Mouse (Mus musculus): ENCODE data around the gene Polrmt. TPM values are rescaled to one million over a fixed set of nuclear protein-coding genes. Genes with fewer than 3 reads are reported as not detected.

Polrmt gene
- polyA plus RNA-seq, 1 experiment from 2014 or later, result 45.3 TPM

DNA sequence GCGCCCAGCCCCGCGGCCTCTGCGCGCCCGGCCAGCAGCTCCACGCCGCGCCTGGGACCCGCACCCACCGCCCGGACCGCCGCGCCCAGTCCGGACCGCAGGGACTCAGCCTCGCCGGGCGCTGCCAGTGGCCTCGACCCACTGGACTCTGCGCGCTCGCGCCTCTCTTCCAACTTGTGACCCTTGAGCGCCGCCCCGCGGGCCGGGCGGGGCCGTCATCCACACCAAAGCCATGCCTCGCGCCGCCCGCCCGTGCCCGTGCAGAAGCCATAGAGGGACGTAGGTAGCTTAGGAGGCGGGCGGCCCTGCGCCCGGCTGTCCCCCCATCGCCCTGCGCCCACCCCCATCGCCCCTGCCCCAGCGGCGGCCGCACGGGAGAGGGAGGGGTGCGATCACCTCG is 11.0 kb downstream of the Polrmt start:
- Histone ChIP-seq H3K9ac (replicated peaks) (no peak overlapping the region), H3K9me3 (peaks cover 15% of the 10 kb centered on the region), H3K4me2 (replicated peaks) (0 out of 2 replicates have a peak overlapping the region, but pooled peaks have one; percentile 0), H3K4me3 (no peak overlapping the region), H3K27me3 (peaks cover 19% of the 10 kb centered on the region), H3K4me1 (no peaks in the 10 kb centered on the region), H3K36me3 (peaks cover 67% of the 10 kb centered on the region), H3K27ac (replicated peaks) (no peak overlapping the region)
- 33% methylated on average over 41 of the region's 52 CpGs for WGBS
- ATAC-seq (ENCODE audit: low FRiP score, low read depth), result peak; percentile 45; the same call in 1 of the 2 replicates

GRCm38 (mm10) chr10:79733847-79734246 is 12.5 kb downstream of the Polrmt start:
- WGBS, result 95% methylated on average over 15 of the region's 15 CpGs
- Histone ChIP-seq H3K4me1 (no peaks in the 10 kb centered on the region), H3K4me3 (no peak overlapping the region)

DNA sequence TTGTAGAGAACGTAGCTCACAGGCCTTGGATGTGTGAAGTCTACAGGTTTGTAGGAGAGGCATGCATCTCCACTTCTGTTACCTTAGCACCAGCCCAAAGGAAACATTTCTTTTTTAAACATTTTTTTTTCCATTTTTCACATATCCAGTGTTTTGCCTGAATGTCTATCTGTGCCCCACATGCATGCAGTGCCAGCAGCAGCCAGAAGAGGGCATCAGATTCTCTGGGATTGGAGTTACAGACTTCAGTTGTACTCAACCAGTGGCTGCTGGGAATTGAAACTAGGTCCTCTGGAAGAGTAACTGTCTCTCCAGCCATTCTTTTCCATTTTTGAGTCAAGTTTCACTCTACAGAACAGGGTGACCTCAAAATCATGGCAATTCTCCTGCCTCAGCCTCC is 13.9 kb downstream of the Polrmt start:
- no peak overlapping the region for H3K27ac ChIP-seq (replicated peaks)
- H3K9me3 ChIP-seq, result peaks cover 4% of the 10 kb centered on the region; the same call in 1 of the 2 replicates
- no peak overlapping the region for H3K9ac ChIP-seq (replicated peaks)
- no peak for ATAC-seq (ENCODE audit: low FRiP score, low read depth)
- 92% methylated on average over 1 of the region's 1 CpGs for WGBS
- peaks cover 40% of the 10 kb centered on the region for H3K36me3 ChIP-seq
- no peak overlapping the region for H3K4me2 ChIP-seq (replicated peaks)
- H3K27me3 ChIP-seq, result peaks cover 19% of the 10 kb centered on the region
- H3K4me1 ChIP-seq, result no peaks in the 10 kb centered on the region
- no peak overlapping the region for H3K4me3 ChIP-seq

More at GRCm38 (mm10) chr10:79733847-79734246, 12.5 kb downstream of the Polrmt start:
- H3K36me3 ChIP-seq, result peaks cover 52% of the 10 kb centered on the region
- no peak for ATAC-seq (ENCODE audit: low FRiP score, low read depth)
- H3K9me3 ChIP-seq, result peaks cover 6% of the 10 kb centered on the region
- no peak overlapping the region for H3K4me2 ChIP-seq (replicated peaks)
- peaks cover 19% of the 10 kb centered on the region for H3K27me3 ChIP-seq
- no peak overlapping the region for H3K9ac ChIP-seq (replicated peaks)
- H3K27ac ChIP-seq (replicated peaks), result no peak overlapping the region

- Histone ChIP-seq H3K9ac (replicated peaks) (no peak overlapping the region), H3K9me3 (peaks cover 4% of the 10 kb centered on the region; the same call in 1 of the 2 replicates), H3K27ac (replicated peaks) (no peak overlapping the region), H3K4me1 (no peaks in the 10 kb centered on the region), H3K27me3 (no peaks in the 10 kb centered on the region; the same call in 1 of the 2 replicates), H3K36me3 (peaks cover 13% of the 10 kb centered on the region), H3K4me3 (no peak overlapping the region), H3K4me2 (replicated peaks) (no peak overlapping the region)
- ATAC-seq (ENCODE audit: low FRiP score, low read depth), result no peak
- WGBS, result 84% methylated on average over 13 of the region's 13 CpGs
Measured at GRCm38 (mm10) chr10:79729357-79729965, 16.9 kb downstream of the Polrmt start.

- Histone ChIP-seq H3K36me3 (peaks cover 4% of the 10 kb centered on the region; the same call in 1 of the 2 replicates), H3K4me2 (replicated peaks) (no peak overlapping the region), H3K4me1 (no peaks in the 10 kb centered on the region), H3K27me3 (no peaks in the 10 kb centered on the region; the same call in 1 of the 2 replicates), H3K27ac (replicated peaks) (no peak overlapping the region), H3K9ac (replicated peaks) (no peak overlapping the region), H3K9me3 (peaks cover 4% of the 10 kb centered on the region; the same call in 1 of the 2 replicates), H3K4me3 (no peak overlapping the region)
- no peak for ATAC-seq (ENCODE audit: low FRiP score, low read depth)
- 73% methylated on average over 28 of the region's 28 CpGs for WGBS
Measured at GRCm38 (mm10) chr10:79728323-79729249, 17.8 kb downstream of the Polrmt start.

GRCm38 (mm10) chr10:79726090-79726489 is 20.3 kb downstream of the Polrmt start:
- H3K4me3 ChIP-seq, result no peak overlapping the region
- H3K27ac ChIP-seq (replicated peaks), result no peak overlapping the region
- H3K9me3 ChIP-seq, result no peaks in the 10 kb centered on the region
- no peaks in the 10 kb centered on the region; the same call in 1 of the 2 replicates for H3K27me3 ChIP-seq
- H3K36me3 ChIP-seq, result 0 out of 2 replicates have a peak, but pooled peaks cover 3% of the 10 kb centered on the region
- H3K4me1 ChIP-seq, result no peaks in the 10 kb centered on the region
- 35% methylated on average over 11 of the region's 11 CpGs for WGBS
- H3K9ac ChIP-seq (replicated peaks), result no peak overlapping the region
- 0 out of 2 replicates have a peak, but pooled peaks have one; percentile 38 for ATAC-seq (ENCODE audit: low FRiP score, low read depth)
- H3K4me2 ChIP-seq (replicated peaks), result no peak overlapping the region

DNA sequence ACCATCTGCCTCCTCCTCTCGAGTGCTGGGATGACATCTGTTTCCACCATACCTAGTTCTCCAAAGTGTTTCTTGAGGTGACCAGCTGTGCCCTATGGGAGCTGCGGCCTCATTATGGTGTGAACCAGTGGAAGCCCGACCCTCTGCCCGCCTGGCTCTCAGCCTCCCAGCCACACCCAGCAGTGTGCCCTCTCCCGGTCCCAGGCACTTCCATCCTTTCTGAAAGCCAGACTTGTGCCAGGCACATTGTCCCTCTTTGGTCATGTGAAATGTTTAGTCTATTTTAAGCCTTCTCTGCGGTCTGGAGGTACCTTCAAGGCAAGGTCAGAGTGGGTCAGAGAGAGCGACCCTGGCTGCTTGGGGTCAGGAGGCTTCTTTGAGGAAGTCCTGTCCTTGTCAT is 22.7 kb downstream of the Polrmt start:
- H3K4me1 ChIP-seq, result no peaks in the 10 kb centered on the region
- no peaks in the 10 kb centered on the region for H3K9me3 ChIP-seq
- no peak for ATAC-seq (ENCODE audit: low FRiP score, low read depth)
- H3K4me2 ChIP-seq (replicated peaks), result no peak overlapping the region
- H3K36me3 ChIP-seq, result 0 out of 2 replicates have a peak, but pooled peaks cover 3% of the 10 kb centered on the region
- WGBS, result 89% methylated on average over 7 of the region's 7 CpGs
- no peak overlapping the region for H3K9ac ChIP-seq (replicated peaks)
- peaks cover 19% of the 10 kb centered on the region for H3K27me3 ChIP-seq
- H3K27ac ChIP-seq (replicated peaks), result no peak overlapping the region
- H3K4me3 ChIP-seq, result no peak overlapping the region

DNA sequence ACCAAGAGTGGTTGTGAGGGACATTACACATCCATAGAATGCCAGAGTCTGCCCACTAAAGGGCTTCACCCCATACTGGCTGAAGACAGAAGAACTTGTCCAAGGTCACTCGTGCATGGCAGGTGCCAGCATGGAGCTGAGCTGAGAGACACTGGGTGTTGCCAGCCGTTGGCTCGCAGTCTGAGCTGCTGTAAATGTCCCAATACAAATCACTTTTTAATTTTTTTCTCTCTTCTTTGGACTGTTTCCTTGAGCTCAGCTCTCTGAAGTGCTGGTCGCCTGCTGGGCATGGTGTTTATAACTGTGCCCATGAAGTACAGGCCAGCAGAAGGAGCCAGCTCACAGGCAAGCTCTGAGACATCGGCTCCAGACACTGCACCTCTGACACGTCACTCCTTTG is 23.3 kb downstream of the Polrmt start:
- 61% methylated on average over 6 of the region's 6 CpGs for WGBS
- H3K27ac ChIP-seq (replicated peaks), result no peak overlapping the region
- H3K4me2 ChIP-seq (replicated peaks), result no peak overlapping the region
- no peaks in the 10 kb centered on the region for H3K4me1 ChIP-seq
- H3K4me3 ChIP-seq, result no peak overlapping the region
- no peak overlapping the region for H3K9ac ChIP-seq (replicated peaks)
- H3K36me3 ChIP-seq, result 0 out of 2 replicates have a peak, but pooled peaks cover 3% of the 10 kb centered on the region
- H3K9me3 ChIP-seq, result no peaks in the 10 kb centered on the region
- no peak for ATAC-seq (ENCODE audit: low FRiP score, low read depth)
- peaks cover 26% of the 10 kb centered on the region for H3K27me3 ChIP-seq

- Histone ChIP-seq H3K27me3 (peaks cover 45% of the 10 kb centered on the region), H3K9me3 (no peaks in the 10 kb centered on the region), H3K36me3 (no peaks in the 10 kb centered on the region), H3K4me2 (replicated peaks) (no peak overlapping the region), H3K4me3 (no peak overlapping the region), H3K27ac (replicated peaks) (no peak overlapping the region), H3K9ac (replicated peaks) (no peak overlapping the region), H3K4me1 (peaks cover 16% of the 10 kb centered on the region)
- no peak for ATAC-seq (ENCODE audit: low FRiP score, low read depth)
- 68% methylated on average over 5 of the region's 5 CpGs for WGBS
Measured at GRCm38 (mm10) chr10:79721089-79721488, 25.3 kb downstream of the Polrmt start.

- H3K9me3 ChIP-seq, result no peaks in the 10 kb centered on the region
- 5% methylated on average over 43 of the region's 43 CpGs for whole genome bisulfite sequencing
- no peaks in the 10 kb centered on the region; the same call in 1 of the 2 replicates for H3K36me3 ChIP-seq
- H3K27ac ChIP-seq (replicated peaks), result no peak overlapping the region
- H3K9ac ChIP-seq (replicated peaks), result peak overlapping the region; percentile 58; the same call in 1 of the 2 replicates
- ATAC-seq (ENCODE audit: low FRiP score, low read depth), result no peak
- H3K4me2 ChIP-seq (replicated peaks), result peak overlapping the region; percentile 95
- peaks cover 62% of the 10 kb centered on the region for H3K27me3 ChIP-seq
- peak overlapping the region; percentile 64 for H3K4me3 ChIP-seq
- H3K4me1 ChIP-seq, result peaks cover 18% of the 10 kb centered on the region
Measured at GRCm38 (mm10) chr10:79717640-79718357, 28.6 kb downstream of the Polrmt start.

DNA sequence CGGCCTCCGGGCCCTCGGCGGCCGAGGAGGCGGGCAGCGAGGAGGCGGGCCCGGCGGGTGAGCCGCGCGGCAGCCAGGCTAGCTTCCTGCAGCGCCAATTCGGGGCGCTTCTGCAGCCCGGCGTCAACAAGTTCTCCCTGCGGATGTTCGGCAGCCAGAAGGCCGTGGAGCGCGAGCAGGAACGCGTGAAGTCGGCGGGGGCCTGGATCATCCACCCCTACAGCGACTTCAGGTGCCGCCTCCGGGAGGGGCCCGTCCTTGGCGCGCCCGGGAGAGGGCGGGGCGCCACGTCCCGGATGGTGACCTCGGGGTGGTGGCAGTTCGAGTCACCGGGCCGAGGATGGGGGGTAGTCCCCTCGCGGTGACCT is 29.4 kb downstream of the Polrmt start:
- peaks cover 62% of the 10 kb centered on the region for H3K27me3 ChIP-seq
- 0 out of 2 replicates have a peak, but pooled peaks have one; percentile 21 for ATAC-seq (ENCODE audit: low FRiP score, low read depth)
- WGBS, result under 1% methylated on average over 39 of the region's 44 CpGs

More for the DNA sequence above, 29.4 kb downstream of the Polrmt start:
- Histone ChIP-seq H3K4me1 (peaks cover 18% of the 10 kb centered on the region), H3K9ac (replicated peaks) (peak overlapping the region; percentile 58), H3K36me3 (peaks cover 4% of the 10 kb centered on the region), H3K4me3 (peak overlapping the region; percentile 64), H3K4me2 (replicated peaks) (peak overlapping the region; percentile 95), H3K9me3 (no peaks in the 10 kb centered on the region), H3K27ac (replicated peaks) (no peak overlapping the region)

Measured in midbrain, embryonic 12.5 days (tissue).